Mouse (Mus musculus): ENCODE measurements at regions not wholly inside any gene's neighbourhood (a gene's known extent, or its start where the extent isn't known, plus 50 kb on each side); places are given as distances from the start of the nearest gene placed in this dataset.

- Histone ChIP-seq H3K9me3 (replicated peaks; ENCODE audit: low read length) (no peaks in the 10 kb centered on the region), H3K9ac (ENCODE audit: low read depth, low read length) (no peak overlapping the region), H3K4me3 (replicated peaks; ENCODE audit: low read depth, low read length) (no peak overlapping the region), H3K27ac (no peak overlapping the region), H3K4me2 (ENCODE audit: low read length) (no peak overlapping the region), H3K4me1 (replicated peaks; ENCODE audit: insufficient read depth, low read length) (no peaks in the 10 kb centered on the region), H3K36me3 (ENCODE audit: insufficient read depth, low read length) (no peaks in the 10 kb centered on the region), H3K27me3 (ENCODE audit: insufficient read depth, low read length) (no peaks in the 10 kb centered on the region)
- no peak for TF ChIP-seq CTCF (IDR thresholded peaks at IDR 0.05; ENCODE audit: low read depth)
- DNase-seq (ENCODE audit: low spot score) (no peak), ATAC-seq (replicated peaks; ENCODE audit: low FRiP score, low read depth) (no peak)
Measured at GRCm38 (mm10) chr14:123190729-123191128, 206.9 kb upstream of the Tmtc4 start.

GRCm38 (mm10) chr14:123187270-123188058, 203.6 kb upstream of the Tmtc4 start:
- WGBS = 55% methylated on average over 11 of the region's 11 CpGs
- no peak overlapping the region for H3K27ac ChIP-seq
- H3K9me3 ChIP-seq (replicated peaks; ENCODE audit: low read length) = no peaks in the 10 kb centered on the region
- no peak for TF ChIP-seq CTCF (IDR thresholded peaks at IDR 0.05; ENCODE audit: low read depth)
- no peak overlapping the region for H3K4me3 ChIP-seq (replicated peaks; ENCODE audit: low read depth, low read length)
- H3K4me1 ChIP-seq (replicated peaks; ENCODE audit: insufficient read depth, low read length) = no peaks in the 10 kb centered on the region
- no peak overlapping the region for H3K4me2 ChIP-seq (ENCODE audit: low read length)
- no peak for ATAC-seq (replicated peaks; ENCODE audit: low FRiP score, low read depth)
- no peaks in the 10 kb centered on the region for H3K36me3 ChIP-seq (ENCODE audit: insufficient read depth, low read length)
- DNase-seq (ENCODE audit: low spot score) = no peak
- no peaks in the 10 kb centered on the region for H3K27me3 ChIP-seq (ENCODE audit: insufficient read depth, low read length)
- no peak overlapping the region for H3K9ac ChIP-seq (ENCODE audit: low read depth, low read length)

- Histone ChIP-seq H3K4me1 (replicated peaks; ENCODE audit: insufficient read depth, low read length) (no peaks in the 10 kb centered on the region), H3K36me3 (ENCODE audit: insufficient read depth, low read length) (no peaks in the 10 kb centered on the region), H3K27me3 (ENCODE audit: insufficient read depth, low read length) (no peaks in the 10 kb centered on the region), H3K9ac (ENCODE audit: low read depth, low read length) (no peak overlapping the region), H3K4me3 (replicated peaks; ENCODE audit: low read depth, low read length) (no peak overlapping the region), H3K27ac (no peak overlapping the region), H3K4me2 (ENCODE audit: low read length) (no peak overlapping the region), H3K9me3 (replicated peaks; ENCODE audit: low read length) (no peaks in the 10 kb centered on the region)
- TF ChIP-seq CTCF (IDR thresholded peaks at IDR 0.05; ENCODE audit: low read depth) = no peak
- 58% methylated on average over 2 of the region's 2 CpGs for WGBS
- no peak for ATAC-seq (replicated peaks; ENCODE audit: low FRiP score, low read depth)
- no peak for DNase-seq (ENCODE audit: low spot score)
Measured at GRCm38 (mm10) chr14:123173183-123173582, 189.3 kb upstream of the Tmtc4 start.

- Histone ChIP-seq H3K9me3 (replicated peaks; ENCODE audit: low read length) (no peaks in the 10 kb centered on the region), H3K4me2 (ENCODE audit: low read length) (no peak overlapping the region), H3K4me3 (replicated peaks; ENCODE audit: low read depth, low read length) (no peak overlapping the region), H3K4me1 (replicated peaks; ENCODE audit: insufficient read depth, low read length) (no peaks in the 10 kb centered on the region), H3K27me3 (ENCODE audit: insufficient read depth, low read length) (no peaks in the 10 kb centered on the region), H3K9ac (ENCODE audit: low read depth, low read length) (no peak overlapping the region), H3K27ac (no peak overlapping the region), H3K36me3 (ENCODE audit: insufficient read depth, low read length) (no peaks in the 10 kb centered on the region)
- ATAC-seq (replicated peaks; ENCODE audit: low FRiP score, low read depth) (no peak), DNase-seq (ENCODE audit: low spot score) (no peak)
- TF ChIP-seq CTCF (IDR thresholded peaks at IDR 0.05; ENCODE audit: low read depth) = no peak
- WGBS = 41% methylated on average over 1 of the region's 1 CpGs
Measured at GRCm38 (mm10) chr14:123171865-123172264, 188.0 kb upstream of the Tmtc4 start.

- no peak overlapping the region for H3K27ac ChIP-seq
- H3K27me3 ChIP-seq (ENCODE audit: insufficient read depth, low read length) = no peaks in the 10 kb centered on the region
- ATAC-seq (replicated peaks; ENCODE audit: low FRiP score, low read depth) (no peak), DNase-seq (ENCODE audit: low spot score) (no peak)
- no peak for TF ChIP-seq CTCF (IDR thresholded peaks at IDR 0.05; ENCODE audit: low read depth)
- no peak overlapping the region for H3K4me2 ChIP-seq (ENCODE audit: low read length)
- no peaks in the 10 kb centered on the region for H3K9me3 ChIP-seq (replicated peaks; ENCODE audit: low read length)
- no peaks in the 10 kb centered on the region for H3K36me3 ChIP-seq (ENCODE audit: insufficient read depth, low read length)
- no peak overlapping the region for H3K4me3 ChIP-seq (replicated peaks; ENCODE audit: low read depth, low read length)
- 77% methylated on average over 4 of the region's 4 CpGs for WGBS
- H3K4me1 ChIP-seq (replicated peaks; ENCODE audit: insufficient read depth, low read length) = no peaks in the 10 kb centered on the region
- no peak overlapping the region for H3K9ac ChIP-seq (ENCODE audit: low read depth, low read length)
Measured at GRCm38 (mm10) chr14:123163842-123164241, 180.0 kb upstream of the Tmtc4 start.

- Histone ChIP-seq H3K9me3 (replicated peaks; ENCODE audit: low read length) (no peaks in the 10 kb centered on the region), H3K4me2 (ENCODE audit: low read length) (no peak overlapping the region), H3K36me3 (ENCODE audit: insufficient read depth, low read length) (no peaks in the 10 kb centered on the region), H3K4me3 (replicated peaks; ENCODE audit: low read depth, low read length) (no peak overlapping the region), H3K9ac (ENCODE audit: low read depth, low read length) (no peak overlapping the region), H3K4me1 (replicated peaks; ENCODE audit: insufficient read depth, low read length) (no peaks in the 10 kb centered on the region), H3K27ac (no peak overlapping the region), H3K27me3 (ENCODE audit: insufficient read depth, low read length) (no peaks in the 10 kb centered on the region)
- no peak for TF ChIP-seq CTCF (IDR thresholded peaks at IDR 0.05; ENCODE audit: low read depth)
- ATAC-seq (replicated peaks; ENCODE audit: low FRiP score, low read depth) = no peak
- 85% methylated on average over 5 of the region's 5 CpGs for WGBS
- DNase-seq (ENCODE audit: low spot score) = no peak
Measured at GRCm38 (mm10) chr14:123143489-123144046, 159.7 kb upstream of the Tmtc4 start.
